Mouse (Mus musculus) liver (tissue): ENCODE results near the gene Dab2ip.

Source experiments
- DNase-seq: peaks from one replicate; pipeline ENCODE4 v3.0.0-alpha.2; 2020; ENCODE audit warnings: mixed read lengths

The Dab2ip gene

GRCm38 (mm10) chr2:35624380-35625006, 66.4 kb downstream of the Dab2ip start:
- DNase-seq, result no peak

GRCm38 (mm10) chr2:35625007-35625380, 66.9 kb downstream of the Dab2ip start:
- DNase-seq, result no peak

DNA sequence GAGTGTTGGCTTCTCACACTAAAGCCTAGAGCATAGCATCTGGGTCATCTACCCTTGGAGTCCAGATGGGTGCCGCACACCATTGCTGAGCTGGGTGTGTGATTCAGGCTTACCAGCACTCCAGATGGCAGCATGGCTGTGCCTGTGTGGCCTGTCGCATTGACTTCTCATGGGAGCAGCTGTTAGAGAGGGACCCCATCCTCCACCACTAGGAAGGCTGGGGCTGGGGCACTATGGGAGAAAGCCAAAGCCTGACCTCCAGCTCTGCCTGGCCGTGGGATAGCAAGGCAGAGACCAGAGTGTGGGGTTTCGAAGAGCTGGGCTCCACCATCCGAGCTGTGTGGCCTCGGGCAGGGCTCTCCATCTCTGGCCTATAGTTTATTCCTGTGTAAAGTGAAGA, 67.5 kb downstream of the Dab2ip start:
- no peak for DNase-seq

GRCm38 (mm10) chr2:35626181-35626727, 68.2 kb downstream of the Dab2ip start:
- no peak for DNase-seq

DNA sequence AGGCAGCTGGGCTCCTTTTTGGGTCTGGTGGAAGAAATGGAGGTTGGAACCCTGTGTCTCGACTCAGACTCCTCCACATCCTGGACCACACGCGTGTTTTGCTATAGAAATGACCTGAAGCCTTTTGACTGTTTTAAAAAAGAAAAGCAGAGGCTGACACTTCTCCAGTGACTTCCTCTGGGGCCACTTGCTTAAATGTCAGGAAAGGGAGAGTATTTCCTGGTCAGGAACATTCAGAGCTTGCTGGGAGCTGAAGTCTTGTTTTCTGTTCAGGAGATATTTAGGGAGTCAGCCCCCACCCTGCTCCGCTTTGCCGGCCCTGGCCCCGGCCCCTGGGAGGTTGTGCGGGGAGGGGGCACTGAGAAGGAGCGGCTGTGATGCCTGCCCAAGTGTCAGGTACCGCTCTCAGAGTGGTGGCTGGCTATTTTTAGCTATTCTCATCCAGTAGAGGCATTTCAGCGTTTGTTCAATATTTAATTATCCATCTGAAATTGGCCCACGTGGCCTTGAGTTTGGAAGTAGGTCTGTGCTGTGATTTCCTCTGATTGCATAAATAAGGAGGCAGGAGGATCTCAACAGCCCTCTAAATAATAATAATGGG, 69.3 kb downstream of the Dab2ip start:
- DNase-seq, result no peak

DNA sequence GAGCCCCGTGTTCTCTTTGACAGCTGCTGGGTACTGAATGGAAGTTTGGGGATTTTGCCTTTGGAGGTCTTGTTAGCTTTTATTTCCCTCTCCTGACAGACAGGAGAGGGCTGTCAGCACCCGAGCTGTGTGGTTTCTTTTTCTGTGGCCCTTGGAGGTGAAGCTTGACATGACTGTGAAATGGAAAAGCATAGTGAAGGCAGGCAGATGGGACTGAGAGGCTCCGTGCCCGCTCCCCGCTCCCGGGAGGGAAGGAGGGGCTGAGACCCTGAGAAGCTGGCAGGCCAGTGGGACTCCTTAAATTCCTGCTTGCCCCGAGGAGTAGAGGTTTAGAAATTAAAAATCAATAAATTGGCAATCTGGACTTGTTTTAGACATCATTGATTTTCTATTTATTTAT, 70.0 kb downstream of the Dab2ip start:
- DNase-seq, result no peak

DNA sequence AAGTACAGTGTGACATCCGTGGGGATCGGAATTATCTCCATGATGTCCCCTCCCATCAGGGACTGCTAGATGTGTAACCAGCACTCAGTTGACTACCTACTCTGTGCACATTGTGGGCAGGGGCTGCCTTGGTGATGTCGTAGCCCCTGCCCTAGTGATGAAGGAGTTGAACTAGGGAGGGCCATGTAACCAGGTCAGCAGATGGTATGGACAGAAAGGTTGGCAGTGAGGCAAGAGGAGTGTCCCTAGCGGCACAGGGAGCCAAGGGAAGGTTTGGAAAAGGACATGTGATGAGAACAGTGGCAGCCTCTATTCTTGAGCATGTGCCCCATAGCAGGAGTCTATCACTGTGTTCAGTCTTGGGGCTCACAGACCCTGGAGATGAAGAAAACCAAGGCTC, 70.6 kb downstream of the Dab2ip start:
- no peak for DNase-seq

DNA sequence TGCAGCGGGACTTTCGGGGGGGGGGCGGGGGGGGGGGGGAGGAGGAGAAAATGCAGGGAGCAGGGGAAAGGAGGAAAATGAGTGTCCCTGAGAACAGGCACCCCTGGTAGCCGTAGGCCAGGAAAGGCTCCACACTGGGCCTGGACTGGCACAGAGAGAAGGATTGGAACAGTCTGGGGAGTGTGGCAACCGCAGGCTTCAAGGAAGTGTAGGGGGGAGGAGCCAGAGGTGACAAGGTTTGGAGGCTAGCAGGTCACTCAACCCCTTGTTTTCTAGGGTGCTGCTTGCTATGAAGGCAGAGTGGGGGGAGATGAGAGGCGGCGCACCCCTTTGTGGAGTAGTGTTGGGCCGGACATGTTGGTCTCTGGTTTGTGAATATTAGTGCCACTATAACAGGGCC, 71.1 kb downstream of the Dab2ip start:
- DNase-seq, result no peak

DNA sequence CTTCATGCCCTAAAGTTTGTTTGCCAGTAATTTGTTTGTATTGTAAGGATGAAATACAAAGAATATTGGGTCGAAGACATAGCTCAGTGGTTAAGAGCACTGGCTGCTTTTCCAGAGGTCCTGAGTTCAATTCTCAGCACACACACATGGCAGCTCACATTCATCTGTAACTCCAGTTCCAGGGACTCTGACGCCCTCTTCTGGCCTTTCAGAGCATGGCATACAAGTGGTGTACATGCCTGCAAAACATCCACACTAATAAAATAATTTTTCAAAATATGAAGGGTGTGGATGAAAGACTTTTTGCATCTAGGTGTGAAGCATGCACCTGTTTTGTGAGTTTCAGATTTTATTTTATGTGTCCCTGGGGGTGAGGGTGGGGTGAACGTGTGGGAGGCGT, 75.3 kb downstream of the Dab2ip start:
- no peak for DNase-seq

DNA sequence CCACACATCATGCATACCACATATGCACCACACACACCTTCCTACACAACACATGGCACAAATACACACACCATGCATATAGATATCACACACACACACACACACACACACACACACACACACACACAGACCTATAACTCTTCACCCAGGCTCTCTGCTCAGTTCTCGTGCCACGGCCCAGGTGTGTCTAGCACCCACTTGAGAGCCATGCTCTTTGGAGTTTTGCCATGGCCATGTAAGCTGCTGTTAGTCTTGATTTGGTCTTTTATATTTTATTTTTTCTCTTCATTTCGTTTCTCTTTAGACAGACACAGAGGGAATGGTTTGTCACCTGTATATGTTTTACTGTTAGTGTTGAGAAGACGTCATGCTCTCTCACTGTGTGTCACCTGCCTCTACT, 76.9 kb downstream of the Dab2ip start:
- DNase-seq, result no peak

DNA sequence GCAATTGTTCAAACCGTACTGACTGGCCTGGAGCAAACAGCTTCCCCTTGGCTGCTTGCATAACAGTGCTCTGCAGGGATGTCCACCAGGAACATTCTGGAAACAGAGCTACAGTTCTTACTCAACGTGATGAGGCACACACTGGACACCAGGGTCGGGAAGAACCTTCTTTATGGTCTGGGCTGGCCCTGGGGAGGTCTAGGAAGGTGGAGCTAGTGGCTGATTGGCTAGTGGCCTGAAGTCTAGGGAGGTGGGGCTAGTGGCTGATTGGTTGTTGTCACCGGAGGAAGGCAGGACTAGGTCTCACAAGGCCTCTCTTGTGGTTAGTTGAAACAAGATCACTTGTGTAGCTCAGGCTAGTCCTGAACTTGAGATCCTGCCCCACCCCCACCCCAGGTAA, 77.5 kb downstream of the Dab2ip start:
- no peak for DNase-seq

- no peak for DNase-seq
Observed at GRCm38 (mm10) chr2:35637880-35638535, 79.9 kb downstream of the Dab2ip start.

DNA sequence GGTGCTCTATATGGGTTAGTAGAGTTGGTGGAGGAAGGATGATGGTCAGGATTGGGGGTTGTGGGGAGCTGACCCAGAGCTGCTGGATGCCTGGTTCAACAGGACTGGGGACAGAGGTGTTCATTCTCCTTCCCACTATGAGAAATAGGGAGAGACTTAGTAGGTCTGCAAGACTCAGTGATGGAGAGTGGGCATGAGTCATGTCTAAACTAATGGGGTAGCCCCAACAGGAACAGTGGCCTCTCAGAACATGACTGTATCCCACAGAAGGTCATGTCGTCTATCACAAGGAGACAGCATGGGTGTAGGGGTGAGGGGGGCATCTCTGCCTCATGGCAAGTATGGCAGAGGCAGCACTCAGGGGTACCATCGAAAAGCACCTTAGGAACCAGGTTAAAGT, 81.7 kb downstream of the Dab2ip start:
- DNase-seq, result no peak

DNA sequence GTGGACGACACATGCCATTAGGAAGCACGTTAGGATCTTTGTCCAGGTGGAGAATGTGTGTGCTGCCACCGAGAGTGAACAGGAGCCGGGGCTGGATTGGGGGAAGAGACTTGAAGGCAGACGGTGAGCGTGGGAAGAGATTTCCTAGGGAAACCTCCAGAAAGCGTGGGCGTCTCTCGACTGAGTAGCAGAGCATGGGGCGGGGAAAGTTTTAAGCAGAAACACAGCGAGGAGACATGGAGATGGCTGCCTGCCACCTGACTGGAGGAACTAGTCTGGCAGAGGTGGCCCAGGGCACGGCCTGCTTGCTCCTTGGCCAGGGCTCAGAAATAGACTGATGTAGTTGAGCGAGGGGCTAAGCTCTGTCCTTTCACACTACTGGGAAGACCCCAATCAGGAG, 82.5 kb downstream of the Dab2ip start:
- no peak for DNase-seq

DNA sequence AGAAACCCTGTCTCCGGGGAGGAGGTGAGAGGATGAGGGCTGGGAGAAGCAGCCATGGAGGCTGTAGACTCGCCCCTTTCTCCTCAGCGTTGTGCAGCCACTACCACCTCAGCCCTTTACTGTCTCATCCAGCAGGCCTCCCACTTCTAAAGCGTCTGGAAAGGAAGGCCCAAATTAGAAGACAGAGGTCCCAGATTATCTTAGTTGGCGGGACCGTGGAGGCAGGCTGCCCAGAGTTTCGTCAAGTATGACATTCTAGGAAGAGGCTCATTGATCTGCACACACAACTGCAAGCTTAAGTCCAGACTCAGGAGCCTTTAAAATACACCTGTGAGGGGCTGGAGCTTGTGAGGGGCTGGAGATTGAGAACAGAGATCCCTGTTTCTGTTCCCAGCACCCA, 84.2 kb downstream of the Dab2ip start:
- DNase-seq, result no peak

- no peak for DNase-seq
Observed at GRCm38 (mm10) chr2:35646553-35646952, 88.5 kb downstream of the Dab2ip start.

GRCm38 (mm10) chr2:35649708-35650107, 91.6 kb downstream of the Dab2ip start:
- DNase-seq, result peak; percentile 66

- DNase-seq, result no peak
Observed at GRCm38 (mm10) chr2:35651297-35651731, 93.2 kb downstream of the Dab2ip start.

- DNase-seq, result no peak
Observed at GRCm38 (mm10) chr2:35652984-35653383, 94.9 kb downstream of the Dab2ip start.

GRCm38 (mm10) chr2:35654795-35655194, 96.7 kb downstream of the Dab2ip start:
- no peak for DNase-seq

- DNase-seq, result no peak
Observed at GRCm38 (mm10) chr2:35655996-35656395, 97.9 kb downstream of the Dab2ip start.

DNA sequence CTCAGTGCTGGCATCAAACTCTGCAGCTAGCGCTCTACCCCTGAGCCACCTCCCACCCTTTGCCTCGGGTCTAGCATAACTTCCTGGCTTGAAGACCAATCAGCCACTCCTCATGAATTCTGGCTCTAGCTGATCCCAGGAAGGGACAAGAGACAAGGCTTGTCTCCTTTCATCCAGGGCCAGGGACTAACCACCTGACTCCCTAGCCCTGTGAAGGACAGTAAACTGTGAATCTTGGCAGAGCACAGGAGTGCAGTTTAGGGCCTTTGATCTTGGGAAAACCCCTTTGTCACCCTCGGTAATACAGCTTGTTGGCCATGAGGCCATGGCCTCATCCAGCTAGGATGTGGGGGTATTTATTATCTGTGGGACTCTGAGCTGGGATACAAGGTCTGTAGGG, 100.2 kb downstream of the Dab2ip start:
- DNase-seq, result no peak

- no peak for DNase-seq
Observed at GRCm38 (mm10) chr2:35659578-35660194, 101.6 kb downstream of the Dab2ip start.

GRCm38 (mm10) chr2:35660953-35661374, 102.9 kb downstream of the Dab2ip start:
- DNase-seq, result peak; percentile 79
